Mouse (Mus musculus): ENCODE results near the gene Fnbp1.
A peak's percentile ranks its signal among the peaks of the same experiment; 100 is the strongest.

Gene Fnbp1

DNA sequence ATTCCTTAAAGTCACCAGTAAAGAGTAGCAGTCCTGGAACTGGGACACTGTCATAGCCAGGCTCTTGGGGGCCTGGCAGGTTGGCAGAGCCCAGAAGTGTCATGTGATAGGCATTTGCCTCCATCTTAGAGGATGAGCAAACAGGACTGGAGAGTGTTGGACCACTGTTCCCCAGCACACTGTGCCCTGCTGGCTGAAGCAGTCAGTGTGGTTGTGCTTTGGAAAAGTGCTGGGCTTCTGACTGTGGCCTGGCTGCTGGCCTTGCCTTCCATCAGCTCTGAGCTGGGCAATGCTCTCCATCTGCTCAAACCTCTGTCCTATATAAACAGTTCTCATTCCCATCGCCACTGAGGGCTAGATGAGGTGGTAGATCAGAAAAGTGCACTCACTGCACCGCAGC lies 121.6 kb downstream of the Fnbp1 start:
- no peak for DNase-seq

GRCm38 (mm10) chr2:31019011-31019410 lies 122.8 kb downstream of the Fnbp1 start:
- no peak for DNase-seq

GRCm38 (mm10) chr2:31018519-31018918 lies 123.3 kb downstream of the Fnbp1 start:
- no peak for DNase-seq

DNA sequence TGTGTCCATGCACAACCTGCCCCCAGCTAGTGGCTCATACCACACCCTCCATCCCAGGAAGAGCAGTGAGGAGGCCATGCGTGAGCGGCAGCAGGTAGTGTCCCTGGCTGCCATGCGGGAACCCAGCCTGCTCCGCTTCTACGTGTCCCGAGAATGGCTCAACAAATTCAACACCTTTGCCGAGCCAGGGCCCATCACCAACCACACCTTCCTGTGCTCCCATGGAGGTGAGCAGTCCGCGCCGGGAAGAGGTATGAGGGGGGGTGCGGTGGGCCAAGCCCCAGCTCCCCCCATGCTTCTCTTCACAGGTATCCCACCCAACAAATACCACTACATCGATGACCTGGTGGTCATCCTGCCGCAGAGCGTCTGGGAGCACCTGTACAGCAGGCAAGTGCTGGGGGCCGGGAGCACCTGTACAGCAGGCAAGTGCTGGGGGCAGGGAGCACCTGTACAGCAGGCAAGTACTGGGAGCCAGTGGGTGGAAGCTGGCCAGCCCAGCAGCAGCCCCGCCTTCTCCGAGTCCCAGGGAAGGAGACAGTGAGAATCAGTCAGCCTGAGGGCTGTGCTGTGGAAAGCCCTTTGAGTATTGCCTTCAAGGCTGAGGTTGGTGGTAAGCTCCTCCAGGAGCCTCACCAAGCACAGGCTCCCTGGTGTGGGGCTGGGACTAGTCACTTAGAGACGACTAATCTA lies 124.0 kb downstream of the Fnbp1 start:
- no peak for DNase-seq

GRCm38 (mm10) chr2:31013371-31014120 lies 128.3 kb downstream of the Fnbp1 start:
- no peak for DNase-seq

GRCm38 (mm10) chr2:31007208-31007607 lies 134.6 kb downstream of the Fnbp1 start:
- DNase-seq = no peak

GRCm38 (mm10) chr2:31006434-31006833 lies 135.4 kb downstream of the Fnbp1 start:
- DNase-seq = no peak

- no peak for DNase-seq
Observed at GRCm38 (mm10) chr2:31005453-31005852, 136.4 kb downstream of the Fnbp1 start.

- no peak for DNase-seq
Observed at GRCm38 (mm10) chr2:31002857-31003256, 139.0 kb downstream of the Fnbp1 start.

DNA sequence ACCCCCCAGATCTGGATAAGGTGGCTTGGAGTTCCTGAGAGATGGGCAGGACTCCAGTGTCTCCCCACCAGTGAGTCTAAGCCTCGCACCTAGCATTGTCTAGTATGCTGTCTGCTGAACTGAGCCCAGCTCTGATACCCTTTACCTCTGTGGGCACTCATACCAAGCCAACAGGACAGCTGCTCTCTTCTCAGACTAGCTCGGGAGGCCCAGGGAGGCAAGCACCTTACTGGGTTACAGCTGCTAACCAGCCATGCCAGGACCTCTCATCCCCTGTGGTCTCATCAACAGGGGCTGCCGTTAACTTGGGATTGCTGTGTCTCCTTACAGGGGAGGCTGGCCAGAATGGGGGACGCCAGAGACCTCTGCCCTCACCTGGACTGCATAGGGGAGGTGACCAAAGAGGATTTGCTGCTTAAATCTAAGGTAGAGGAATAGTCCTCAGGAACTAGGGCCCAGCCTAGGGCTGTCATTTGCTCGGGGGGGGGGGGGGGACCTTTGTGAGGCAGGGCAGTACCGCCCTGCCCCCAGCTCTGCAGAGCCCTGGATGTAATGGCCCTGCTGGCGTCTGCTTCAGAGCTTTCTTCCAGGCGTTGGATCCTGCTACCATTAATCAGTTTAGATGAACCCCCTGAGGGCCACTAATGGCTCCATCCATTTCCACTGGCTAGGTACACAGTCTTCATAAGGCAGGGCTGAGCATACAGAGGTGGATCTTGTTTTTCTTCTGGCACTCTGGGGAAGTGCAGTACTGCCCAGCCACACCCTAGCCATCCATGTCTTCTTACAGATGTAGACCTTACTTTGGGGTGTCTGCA lies 143.2 kb downstream of the Fnbp1 start:
- DNase-seq = no peak

GRCm38 (mm10) chr2:30995432-30995996 lies 146.3 kb downstream of the Fnbp1 start:
- peak; percentile 66 to 73 for DNase-seq

DNA sequence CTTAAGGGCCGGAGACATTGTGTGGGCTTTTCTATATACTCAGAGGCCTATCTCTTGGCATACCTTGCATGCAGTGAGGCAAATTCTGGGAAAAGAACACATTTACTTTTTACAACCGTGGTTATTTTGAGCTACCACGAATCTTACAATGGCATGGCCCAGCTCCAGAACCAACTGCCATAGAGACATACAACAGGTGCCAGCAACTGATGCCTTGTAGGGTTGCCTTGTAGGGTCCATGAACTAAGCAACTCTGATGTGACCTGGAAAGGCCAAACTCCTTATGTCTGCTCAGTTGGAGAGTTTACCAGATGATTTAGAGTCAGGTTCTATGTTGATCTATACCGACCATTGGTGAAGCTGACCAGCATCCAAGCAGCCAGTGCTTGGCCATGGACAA lies 147.0 kb downstream of the Fnbp1 start:
- DNase-seq = no peak

DNA sequence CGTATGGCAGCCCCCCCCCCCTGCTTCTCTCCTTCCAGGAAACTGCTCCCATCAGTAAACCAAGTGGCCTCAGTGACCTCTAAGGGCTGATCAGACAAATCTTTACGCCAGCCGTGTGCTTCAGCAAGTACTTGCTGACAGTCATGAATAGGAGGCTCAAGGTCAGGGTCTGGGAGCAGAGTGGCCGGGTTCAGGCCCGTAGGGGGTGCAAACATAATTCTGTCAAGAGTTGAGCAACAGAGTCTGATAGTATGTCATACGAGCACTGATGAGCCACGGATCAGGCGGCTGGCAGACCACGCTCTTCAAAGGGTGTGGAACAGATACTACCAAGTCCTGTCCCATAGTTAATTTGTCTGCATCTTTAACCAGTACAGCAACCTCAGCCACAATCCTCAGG lies 151.6 kb downstream of the Fnbp1 start:
- DNase-seq = no peak

DNA sequence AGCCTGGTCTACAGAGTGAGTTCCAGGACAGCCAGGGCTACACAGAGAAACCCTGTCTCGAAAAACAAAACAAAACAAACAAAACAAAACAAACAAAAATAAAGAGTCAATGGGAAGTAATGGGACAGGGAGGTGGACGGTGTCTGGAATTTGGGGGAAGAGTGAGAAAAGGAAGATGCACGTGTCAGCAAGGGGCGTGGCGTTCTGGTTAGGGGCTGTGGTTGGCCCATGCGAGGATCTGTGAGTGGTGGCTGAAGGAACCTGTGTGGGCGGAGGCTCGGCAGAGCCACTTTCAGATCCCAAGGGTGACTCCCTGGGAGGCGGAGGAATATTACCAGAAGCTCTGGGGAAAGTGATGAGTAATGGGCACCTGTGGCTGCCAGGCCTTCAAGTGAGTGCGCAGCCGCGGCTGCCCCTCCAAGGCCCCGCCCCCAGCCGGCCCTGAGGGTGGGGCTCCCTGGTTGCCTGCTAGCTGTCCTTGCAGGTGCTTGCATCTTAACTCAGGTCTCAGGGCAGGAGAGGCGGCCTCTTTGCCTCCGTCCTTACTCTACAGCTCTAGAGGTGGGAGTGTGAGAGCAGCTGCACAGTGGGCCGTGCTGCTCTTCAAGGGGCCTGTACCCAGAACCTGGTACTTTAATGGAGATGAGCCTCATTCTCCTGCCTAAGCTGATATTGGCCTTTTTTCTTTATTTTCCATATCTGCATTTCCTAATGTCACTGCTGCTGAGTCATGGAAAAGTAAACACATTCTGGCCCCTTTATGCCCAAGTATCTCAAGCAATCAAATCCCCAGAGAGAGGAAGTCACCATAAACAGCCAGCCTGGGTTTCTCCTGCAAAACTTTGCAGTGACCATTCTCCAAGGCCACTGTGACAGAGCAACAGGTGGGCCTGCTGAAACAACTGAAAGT lies 156.4 kb downstream of the Fnbp1 start:
- peak; percentile 72 to 87 for DNase-seq

DNA sequence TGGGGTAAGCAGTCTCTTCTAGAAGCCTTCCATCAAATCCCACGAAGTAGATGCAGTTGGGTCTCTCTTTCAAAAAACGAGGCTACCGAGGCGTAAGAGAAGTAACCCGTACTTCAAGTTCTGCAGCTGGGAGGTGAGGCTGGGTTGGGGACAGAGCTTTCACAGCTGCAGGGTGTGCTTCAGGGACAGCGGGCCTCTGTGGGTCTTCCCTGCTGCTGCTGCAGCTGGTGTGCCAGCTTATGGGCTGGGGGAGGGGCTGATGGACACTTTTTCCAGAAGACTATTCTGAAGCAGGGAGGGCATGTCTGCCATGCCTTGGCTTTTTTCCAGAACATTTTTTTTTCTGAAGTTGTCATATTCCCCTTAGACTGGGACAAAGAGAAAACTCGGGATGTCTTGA lies 158.8 kb downstream of the Fnbp1 start:
- peak; percentile 19 to 28 for DNase-seq

DNA sequence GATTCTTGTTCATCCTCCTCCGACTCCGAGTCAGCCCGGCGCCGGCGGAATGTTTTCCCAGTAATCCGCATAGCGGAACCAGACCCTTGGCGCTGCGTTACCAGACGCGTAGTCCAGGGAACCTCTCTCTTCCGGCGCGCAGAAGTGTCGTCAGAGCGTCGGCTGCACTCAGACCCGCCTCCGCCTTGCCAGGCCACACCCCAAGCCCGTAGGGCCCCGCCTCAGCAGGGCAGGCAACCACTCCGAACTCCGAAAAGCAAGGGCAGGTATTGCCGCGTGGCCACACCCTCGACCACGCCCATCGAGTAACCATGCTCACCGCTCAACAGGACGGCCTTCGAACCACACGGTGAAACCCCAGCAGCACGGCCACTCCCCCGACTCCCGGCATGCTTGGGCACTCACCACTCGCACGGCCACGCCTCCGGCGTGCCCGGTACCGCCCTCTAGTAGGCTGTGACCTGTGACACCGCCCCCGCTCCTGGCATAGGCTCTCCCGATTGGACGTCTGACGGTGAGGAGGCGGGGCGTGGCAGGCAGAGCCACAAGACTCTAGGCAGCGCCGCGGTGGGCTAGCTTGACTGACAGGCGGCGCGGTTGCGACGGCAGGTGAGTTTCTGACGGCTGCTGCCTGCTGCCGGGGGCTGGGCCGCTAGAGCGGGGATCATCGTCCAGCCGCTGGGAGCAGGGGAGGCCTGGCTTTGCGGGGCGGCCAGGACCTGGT lies 159.9 kb downstream of the Fnbp1 start, which contains the start of the genes BC005624 and Usp20:
Gene BC005624 (minus strand): TSS at position 412 of the 724 bp plus-strand sequence.
Gene Usp20 (plus strand): TSS at position 490 of the 724 bp plus-strand sequence.
- peak; percentile 100 for DNase-seq

All from kidney, adult 8-10 months (tissue).